Comparison of ENCODE assay signal across 8 mouse cellular contexts in genomic region chr15:100869558-100869957, GRCm38 (mm10). TPM values are rescaled to one million over a fixed set of nuclear protein-coding genes. Genes with fewer than 3 reads are reported as not detected.
DNase-seq lines count a peak whose midpoint lies in the region; ATAC-seq and TF ChIP-seq lines count a peak whose summit lies in the region.

TSS of gene Scn8a (plus strand) at chr15:100869858.

- TF ChIP-seq POLR2A in spleen, adult 2 months (IDR thresholded peaks at IDR 0.05; ENCODE audit: low read depth, low read length): no peak

- no peaks in the 10 kb centered on the region for H3K36me3 ChIP-seq in spleen, adult 2 months (ENCODE audit: control insufficient read depth, insufficient read depth, low read length)
- no peaks in the 10 kb centered on the region for H3K36me3 ChIP-seq in limb, embryonic 11.5 days (ENCODE audit: control insufficient read depth, insufficient read depth, low read length)
- no peaks in the 10 kb centered on the region for H3K36me3 ChIP-seq in stomach, postnatal 0 days (ENCODE audit: control insufficient read depth, insufficient read depth, low read length)

- H3K4me3 ChIP-seq in spleen, adult 2 months (ENCODE audit: extremely low read depth, insufficient read depth, insufficient read length): peak within 1 kb of the TSS; percentile 25
- H3K4me3 ChIP-seq in limb, embryonic 11.5 days (ENCODE audit: low read depth, low read length): peak within 1 kb of the TSS; percentile 54
- peak within 1 kb of the TSS; percentile 46 for H3K4me3 ChIP-seq in stomach, postnatal 0 days (ENCODE audit: low read depth, low read length)

- no peak for TF ChIP-seq EP300 in stomach, postnatal 0 days (optimal IDR thresholded peaks at IDR 0.05)

- no peaks in the 10 kb centered on the region; the same call in none of the 2 replicates for H3K4me1 ChIP-seq in spleen, adult 2 months (ENCODE audit: control insufficient read depth, insufficient read depth, insufficient read length)
- 0 out of 2 replicates have a peak, but pooled peaks cover 5% of the 10 kb centered on the region for H3K4me1 ChIP-seq in limb, embryonic 11.5 days (ENCODE audit: control insufficient read depth, insufficient read depth, low read length)
- 0 out of 2 replicates have a peak, but pooled peaks cover 3% of the 10 kb centered on the region for H3K4me1 ChIP-seq in stomach, postnatal 0 days (replicated peaks; ENCODE audit: control insufficient read depth, insufficient read depth)

- H3K9me3 ChIP-seq in limb, embryonic 11.5 days (ENCODE audit: control insufficient read depth, low read length): no peaks in the 10 kb centered on the region
- no peaks in the 10 kb centered on the region for H3K9me3 ChIP-seq in stomach, postnatal 0 days (ENCODE audit: control insufficient read depth, low read length)

- peak within 1 kb of the TSS; percentile 34; the same call in 1 of the 2 replicates for H3K9ac ChIP-seq in limb, embryonic 11.5 days (ENCODE audit: low read length)
- H3K9ac ChIP-seq in stomach, postnatal 0 days (ENCODE audit: low read length): no peak within 1 kb of the TSS

- WGBS in spleen, adult 2 months: 69% methylated on average over 7 of the region's 7 CpGs
- WGBS in limb, embryonic 11.5 days: 81% methylated on average over 7 of the region's 7 CpGs
- WGBS in stomach, postnatal 0 days: 75% methylated on average over 7 of the region's 7 CpGs

- DNase-seq in frontal cortex, adult 2 months (ENCODE audit: extremely low spot score in 1 of 2, low spot score in 1 of 2): no peak
- DNase-seq in spleen, adult 2 months (ENCODE audit: low read depth in 1 of 2, low spot score in 2 of 2): no peak
- DNase-seq in spleen, postnatal 36 days (ENCODE audit: low spot score in 2 of 2): no peak
- DNase-seq in limb, embryonic 11.5 days (ENCODE audit: low spot score): no peak
- DNase-seq in stomach, postnatal 0 days (ENCODE audit: low spot score): no peak
- no peak for DNase-seq in thymus, postnatal 25 days
- no peak for DNase-seq in frontal cortex, postnatal 10 days (ENCODE audit: low spot score in 2 of 2)

- TF ChIP-seq CTCF in spleen, adult 2 months (IDR thresholded peaks at IDR 0.05; ENCODE audit: extremely low read depth, insufficient read depth, insufficient read length, insufficient replicate concordance): no peak
- no peak for TF ChIP-seq CTCF in stomach, postnatal 0 days (IDR thresholded peaks at IDR 0.05; ENCODE audit: low read depth)

- no peak within 1 kb of the TSS for H3K27ac ChIP-seq in spleen, adult 2 months (ENCODE audit: insufficient read depth, low read length)
- no peak within 1 kb of the TSS for H3K27ac ChIP-seq in limb, embryonic 11.5 days (replicated peaks; ENCODE audit: low read depth, low read length)
- H3K27ac ChIP-seq in stomach, postnatal 0 days (replicated peaks): no peak within 1 kb of the TSS

- peaks cover 24% of the 10 kb centered on the region for H3K27me3 ChIP-seq in spleen, adult 2 months (ENCODE audit: control insufficient read depth, insufficient read depth, low read length)
- H3K27me3 ChIP-seq in limb, embryonic 11.5 days (ENCODE audit: control insufficient read depth, insufficient read depth, low read length): peaks cover 25% of the 10 kb centered on the region
- H3K27me3 ChIP-seq in stomach, postnatal 0 days (ENCODE audit: control insufficient read depth, insufficient read depth, low read length): peaks cover 11% of the 10 kb centered on the region; the same call in 1 of the 2 replicates

- peak within 1 kb of the TSS; percentile 56 for H3K4me2 ChIP-seq in limb, embryonic 11.5 days (ENCODE audit: low read depth, severe bottlenecking)
- H3K4me2 ChIP-seq in stomach, postnatal 0 days (replicated peaks; ENCODE audit: low read depth): peak within 1 kb of the TSS; percentile 71

- no peak for ATAC-seq in frontal cortex, adult (ENCODE audit: low TSS enrichment)
- ATAC-seq in limb, embryonic 11.5 days (ENCODE audit: insufficient number of reproducible peaks, low FRiP score, low TSS enrichment, low read depth): no peak
- ATAC-seq in stomach, postnatal 0 days (ENCODE audit: low FRiP score, low TSS enrichment): no peak

RNA-seq across cellular contexts. Expression of gene Scn8a, which starts in this region (rescaled TPM):
- 81.3 and 89.0 TPM in 2 replicates for polyA plus RNA-seq in frontal cortex, adult 2 months (2012; rRNA removed)
- polyA plus RNA-seq in spleen, adult 2 months (2012; rRNA removed): 0.35 and 0.54 TPM in 2 replicates
- polyA plus RNA-seq in limb, embryonic 11.5 days (2014; fragmentation: Nextera tagmentation; extraction: Ambion mirVana): 4.5 and 7.3 TPM in 2 replicates
- 0.40 and 0.61 TPM in 2 replicates for polyA plus RNA-seq in stomach, postnatal 0 days (2015; fragmentation: Nextera tagmentation; extraction: Ambion mirVana)
